Mouse (Mus musculus) activated CD4-positive, CD25-positive, alpha-beta regulatory T cell, adult 4 months (primary cell): ENCODE measurements at regions not wholly inside any gene's neighbourhood (a gene's known extent, or its start where the extent isn't known, plus 50 kb on each side); places are given as distances from the start of the nearest gene placed in this dataset.

ENCODE experiments used
- ATAC-seq: one replicate; pipeline ENCODE4 v1.8.0; 2017

DNA sequence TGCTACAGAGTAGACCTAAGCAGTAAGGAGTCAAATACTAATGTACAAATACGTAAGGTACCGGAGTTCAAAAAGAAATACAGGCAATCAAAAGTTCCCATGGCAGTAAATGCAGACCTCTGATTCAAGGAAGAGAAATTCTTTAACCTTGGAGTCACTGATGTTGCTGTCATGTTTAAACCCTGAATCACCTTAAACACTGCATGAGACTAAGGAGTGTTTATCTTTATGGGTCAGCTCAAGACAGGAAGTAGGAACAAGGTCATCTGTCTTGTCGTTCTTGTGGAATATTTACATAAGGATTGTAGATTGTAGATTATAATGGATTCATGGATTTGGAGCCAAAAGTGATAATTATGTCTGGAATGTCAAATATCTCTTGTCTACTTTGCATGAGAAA, 1708.7 kb upstream of the Slc10a2 start:
- no peak for ATAC-seq

DNA sequence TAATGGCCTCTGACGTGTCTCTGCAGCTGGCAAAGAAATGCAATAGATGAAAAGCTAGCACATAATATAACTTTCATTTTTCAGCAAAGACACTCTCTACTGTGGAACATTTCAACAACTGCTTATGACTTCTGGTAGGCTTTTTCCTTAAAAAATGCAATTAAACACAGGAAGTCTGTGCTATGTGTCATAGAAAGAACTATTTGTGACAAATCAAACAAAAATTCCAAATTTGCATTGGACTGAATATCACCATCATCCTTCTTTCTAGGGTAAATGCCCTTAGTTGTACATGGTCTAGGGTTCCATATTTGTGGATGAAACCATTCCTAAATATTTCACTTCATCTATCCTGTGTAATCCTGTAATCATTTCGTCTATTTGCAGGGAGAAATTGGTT, 1702.0 kb upstream of the Slc10a2 start:
- no peak for ATAC-seq

DNA sequence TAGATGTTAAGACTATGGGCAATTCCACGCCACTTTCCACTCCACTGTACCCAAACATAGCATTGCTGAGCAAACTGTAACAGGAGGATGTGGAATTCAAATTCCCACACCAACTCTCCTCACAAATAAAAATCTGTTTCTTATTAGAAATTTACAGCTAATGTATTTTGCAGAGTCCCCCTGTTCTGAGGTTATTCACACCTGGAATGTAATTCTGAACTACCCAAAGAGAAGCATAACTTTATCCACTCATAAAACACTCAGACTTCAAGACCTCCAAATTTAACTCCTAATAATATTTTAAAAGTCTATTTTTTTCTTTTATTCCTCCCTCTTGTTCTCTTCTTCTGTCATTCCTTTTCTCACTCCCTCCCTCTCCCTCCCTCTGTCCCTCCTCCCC, 1698.0 kb upstream of the Slc10a2 start:
- ATAC-seq = no peak

DNA sequence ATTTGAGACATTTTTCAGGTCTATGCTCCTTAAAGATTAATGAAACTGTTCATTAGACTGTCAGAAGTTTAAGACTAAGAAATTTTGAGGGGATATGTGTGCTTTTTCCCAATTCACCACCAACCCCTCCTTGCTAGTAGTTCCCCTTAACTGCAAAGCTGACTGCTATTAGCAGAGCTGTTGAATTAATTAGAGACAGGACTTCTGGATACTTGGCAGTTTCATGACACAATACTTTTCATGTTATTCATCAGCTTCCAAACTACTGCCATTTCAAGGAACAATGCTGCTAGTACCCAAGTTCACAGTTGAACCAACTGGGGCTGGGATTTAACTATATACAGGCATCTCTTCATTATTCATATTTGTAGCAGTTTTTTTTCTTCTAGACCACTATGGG, 1695.9 kb upstream of the Slc10a2 start:
- ATAC-seq = no peak

DNA sequence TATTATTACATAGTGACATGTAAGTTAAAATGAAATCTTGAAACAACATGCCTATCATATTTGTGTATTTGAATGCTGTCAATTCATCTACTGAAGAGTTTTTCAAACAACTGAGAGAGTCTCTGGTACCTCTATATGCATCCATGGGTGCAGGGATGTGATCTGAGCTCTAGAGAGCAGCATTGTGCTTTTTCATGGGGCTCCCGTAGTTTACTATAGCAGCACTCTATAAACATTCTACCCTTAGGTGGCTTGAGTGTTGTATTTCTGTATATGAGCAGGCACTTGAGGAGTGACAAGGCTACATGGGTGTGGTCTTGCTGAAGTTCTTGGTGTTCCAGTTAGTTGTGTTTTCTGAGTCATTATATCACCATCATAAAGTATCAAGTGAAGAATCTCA, 1683.9 kb upstream of the Slc10a2 start:
- no peak for ATAC-seq

DNA sequence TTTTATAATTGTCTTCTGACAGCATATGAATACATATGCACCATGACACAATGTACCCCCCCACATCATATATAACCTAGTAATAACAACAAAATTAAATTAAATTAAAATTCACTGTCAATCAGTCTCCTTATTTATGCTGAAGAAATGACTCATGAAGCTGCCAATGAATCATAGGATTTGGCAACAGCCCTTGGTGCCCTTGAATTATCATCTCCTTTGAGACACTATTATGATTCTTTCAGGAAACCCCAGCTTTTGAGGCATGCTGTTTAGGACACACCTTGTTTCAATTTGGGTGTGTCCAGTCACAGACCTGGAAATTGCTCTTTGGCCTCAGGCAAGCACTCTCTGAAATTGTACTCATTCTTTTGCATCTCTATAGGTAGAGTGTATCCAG, 1675.8 kb upstream of the Slc10a2 start:
- no peak for ATAC-seq

DNA sequence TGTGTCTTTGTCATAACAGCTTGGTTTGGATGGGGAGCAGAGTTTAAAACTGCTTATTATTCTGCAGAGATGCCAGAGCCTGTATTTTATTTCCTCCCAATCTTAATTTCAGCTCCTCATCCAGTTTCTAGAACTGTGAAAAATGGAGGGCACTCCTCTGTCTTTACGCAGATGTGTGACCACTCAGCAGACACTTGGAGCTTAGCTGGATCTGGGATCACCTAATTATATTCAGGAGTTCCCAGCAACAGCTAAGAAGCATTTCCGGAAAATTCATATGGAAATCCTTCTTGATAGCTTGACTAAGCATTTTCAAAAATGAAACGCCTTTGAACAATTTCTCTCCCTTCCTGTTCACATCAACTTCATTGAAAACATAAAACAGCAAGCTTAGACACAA, 1670.0 kb upstream of the Slc10a2 start:
- no peak for ATAC-seq

DNA sequence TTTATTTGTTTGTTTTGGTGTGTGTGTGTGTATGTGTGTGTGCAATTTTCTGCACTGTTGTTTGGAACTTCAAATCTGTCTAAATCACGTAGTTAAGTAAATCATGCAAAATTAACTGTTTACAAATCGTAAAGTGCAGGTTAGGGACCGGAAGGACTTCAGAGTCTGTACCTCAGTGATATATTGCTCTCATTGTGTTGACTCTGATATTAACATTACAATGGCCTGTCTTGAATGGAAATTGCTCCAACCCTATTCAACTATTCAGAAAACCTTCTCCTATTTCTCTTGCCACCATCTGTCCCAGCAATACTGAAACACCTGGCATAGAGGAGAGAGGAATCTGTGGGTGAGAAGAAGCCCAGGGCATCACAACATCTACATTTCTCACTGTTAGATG, 1624.4 kb upstream of the Slc10a2 start:
- ATAC-seq = no peak

DNA sequence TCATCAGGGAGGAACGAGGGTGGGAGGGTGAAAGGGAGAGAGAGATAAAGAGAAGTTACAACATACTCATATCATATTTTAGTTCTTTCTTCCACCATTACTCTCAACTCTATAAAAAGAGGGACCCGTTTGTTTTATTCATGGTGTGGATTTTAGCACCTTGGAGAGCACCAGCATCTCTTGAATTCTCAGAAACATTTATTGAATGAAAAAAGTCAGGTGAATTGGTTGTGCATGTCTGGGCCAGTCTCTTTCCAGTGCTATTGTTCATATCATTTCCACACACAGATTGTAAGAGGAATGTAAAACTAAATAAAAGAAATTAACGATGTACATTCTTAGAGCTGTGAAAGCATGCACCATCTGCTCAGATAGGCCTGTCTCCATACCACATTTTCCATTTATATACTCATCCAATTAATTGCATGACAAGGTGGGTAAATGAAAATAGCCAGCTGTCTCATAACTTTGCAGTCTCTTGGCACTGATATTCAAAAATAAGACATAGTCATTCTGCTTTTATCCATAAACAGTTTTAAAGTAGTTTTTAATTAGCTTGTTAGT, 1603.8 kb upstream of the Slc10a2 start:
- no peak for ATAC-seq

DNA sequence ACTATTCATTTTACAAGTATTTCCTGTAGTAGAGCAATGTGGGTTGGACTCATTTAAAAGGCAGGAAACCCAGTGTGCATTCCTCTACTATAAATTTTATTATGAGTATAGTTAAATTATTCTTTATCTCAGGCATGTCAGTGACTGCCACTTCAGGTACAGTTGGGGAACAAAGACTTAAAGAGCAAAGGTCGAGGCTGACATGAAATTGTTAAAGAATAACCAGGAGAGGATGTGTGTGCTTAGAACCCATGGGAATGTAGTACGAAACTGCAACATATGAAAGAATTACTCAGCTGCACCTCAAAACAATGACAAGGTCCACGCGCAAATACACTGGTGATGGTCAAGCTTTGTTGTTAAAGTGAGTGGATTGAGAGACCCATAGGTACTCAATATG, 1583.4 kb upstream of the Slc10a2 start:
- ATAC-seq = no peak

DNA sequence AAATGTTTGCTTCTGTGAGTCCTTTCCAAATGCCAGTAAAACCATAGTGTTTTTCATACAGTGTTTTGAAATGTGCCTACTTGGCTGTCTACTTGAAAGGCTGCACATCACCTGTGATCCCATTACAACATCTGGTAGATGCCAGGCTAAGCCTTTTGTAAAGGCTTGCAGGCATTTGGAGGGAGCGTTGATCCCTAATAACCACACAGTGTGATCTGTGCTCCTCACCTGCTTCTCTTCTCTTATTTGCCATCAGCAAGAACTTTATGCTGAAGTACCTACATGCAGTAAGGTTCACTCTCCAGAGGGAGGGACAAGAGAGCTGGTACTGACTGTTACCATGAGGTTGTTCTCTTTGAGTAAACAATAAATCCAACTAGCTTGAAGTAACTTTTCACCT, 1553.7 kb upstream of the Slc10a2 start:
- ATAC-seq = no peak

DNA sequence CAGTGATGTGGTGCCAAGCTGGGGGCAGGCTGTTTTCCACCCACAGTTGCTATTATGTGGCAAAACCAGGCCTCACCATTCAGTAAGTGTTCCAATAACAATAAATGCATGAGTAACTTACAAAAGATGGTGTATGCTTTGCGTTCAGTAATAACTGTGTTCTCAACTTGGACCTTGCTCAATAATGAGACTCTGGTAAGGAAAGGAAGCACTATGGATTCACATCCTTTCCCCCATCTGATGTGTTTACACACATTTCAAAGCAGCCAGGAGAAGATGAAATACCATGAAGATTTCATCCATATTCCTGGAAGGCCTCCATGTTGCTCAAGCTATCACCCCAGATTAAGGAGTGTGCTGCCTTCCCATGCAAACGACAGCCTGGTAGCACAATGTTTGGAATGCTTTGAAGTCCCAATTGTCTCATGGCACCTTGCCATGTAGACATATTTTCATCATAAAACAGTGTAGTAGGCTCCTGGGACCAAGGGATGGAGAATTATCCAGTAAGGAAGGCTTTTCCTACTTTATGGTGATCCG, 1552.4 kb upstream of the Slc10a2 start:
- no peak for ATAC-seq

DNA sequence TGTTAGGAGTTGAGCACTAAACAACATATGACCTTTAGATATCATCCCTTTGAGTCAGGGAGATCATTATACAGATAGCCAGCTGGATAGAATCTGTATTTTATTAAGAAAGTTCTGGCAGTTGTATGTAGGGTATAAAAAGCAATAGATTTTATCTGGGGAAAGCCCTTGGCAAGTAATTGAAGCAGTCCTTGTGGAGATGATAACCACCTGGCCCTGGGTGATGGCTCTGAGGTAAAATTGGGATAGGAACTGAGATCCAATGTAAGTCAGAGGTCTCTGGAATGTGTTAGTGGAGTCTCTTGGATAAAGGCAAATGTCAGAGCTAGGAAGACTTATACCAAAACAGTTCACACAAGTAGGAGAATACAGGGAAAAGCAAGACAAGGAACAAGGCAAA, 1547.0 kb upstream of the Slc10a2 start:
- ATAC-seq = no peak

DNA sequence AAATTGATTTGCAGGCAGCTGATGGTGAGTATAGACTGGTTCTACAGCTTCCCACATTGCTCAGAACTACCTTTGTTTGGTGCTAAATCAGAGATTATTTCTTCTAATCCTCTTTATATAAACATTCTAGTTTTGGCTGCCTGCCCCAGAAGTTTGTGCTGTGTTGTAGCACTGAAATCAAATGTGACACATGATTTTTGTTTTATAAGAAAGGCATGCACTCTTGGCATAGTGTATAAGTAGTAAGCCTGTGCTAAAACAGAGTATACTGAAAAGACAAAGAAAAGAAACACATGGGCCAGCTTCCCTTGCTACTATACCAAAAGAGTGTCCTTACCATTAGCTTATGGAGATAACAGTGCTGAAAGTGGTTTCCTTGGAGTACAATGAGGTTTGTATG, 1542.9 kb upstream of the Slc10a2 start:
- no peak for ATAC-seq

DNA sequence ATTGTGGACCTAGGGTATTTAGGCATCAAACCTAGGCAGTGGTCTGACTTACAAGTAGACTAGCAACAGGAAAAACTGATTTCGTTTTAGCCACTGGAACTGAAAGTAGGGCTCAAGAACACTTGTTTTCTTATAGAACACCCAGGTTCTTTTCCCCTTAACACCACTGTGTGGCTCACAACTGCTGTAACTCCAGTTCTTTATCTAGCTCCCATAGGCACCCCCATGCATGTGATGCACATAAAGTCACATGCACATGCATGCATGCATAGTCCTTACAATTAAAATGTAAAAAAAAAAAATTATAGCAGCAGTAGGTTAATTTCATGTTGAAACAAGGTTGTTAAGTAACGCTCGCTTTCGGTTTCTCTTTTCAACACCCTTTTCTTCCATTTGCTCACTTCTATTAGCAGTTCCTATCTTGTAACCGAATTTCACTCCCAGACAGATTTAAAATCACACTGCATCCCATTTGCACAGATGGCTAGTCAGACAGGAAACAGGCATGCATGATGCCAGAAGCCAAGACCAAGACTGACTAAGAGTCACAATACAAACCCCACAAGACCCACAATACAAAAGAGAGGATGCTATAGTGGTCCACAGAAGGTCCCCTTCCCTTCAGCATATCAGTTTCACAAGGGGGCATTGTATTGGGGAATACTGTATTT, 1540.3 kb upstream of the Slc10a2 start:
- ATAC-seq = no peak

DNA sequence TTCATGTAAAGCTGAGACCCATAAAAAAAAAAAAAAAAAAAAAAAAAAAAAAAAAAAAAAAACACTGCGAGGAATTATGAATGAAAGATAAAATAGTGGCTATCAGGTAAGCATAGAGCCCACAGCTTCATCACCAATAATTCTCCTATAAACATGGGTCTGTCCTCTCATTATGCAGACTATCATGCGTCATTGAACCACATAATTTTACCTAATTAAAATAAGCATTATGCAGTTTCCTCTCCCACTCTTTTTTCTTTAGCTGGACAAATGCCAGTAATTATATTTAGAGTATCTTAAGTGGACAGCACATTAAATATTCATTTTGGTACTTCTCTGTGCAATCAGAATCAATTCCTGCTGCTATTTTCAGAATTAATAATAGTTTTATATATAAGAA, 1539.2 kb upstream of the Slc10a2 start:
- ATAC-seq = no peak

DNA sequence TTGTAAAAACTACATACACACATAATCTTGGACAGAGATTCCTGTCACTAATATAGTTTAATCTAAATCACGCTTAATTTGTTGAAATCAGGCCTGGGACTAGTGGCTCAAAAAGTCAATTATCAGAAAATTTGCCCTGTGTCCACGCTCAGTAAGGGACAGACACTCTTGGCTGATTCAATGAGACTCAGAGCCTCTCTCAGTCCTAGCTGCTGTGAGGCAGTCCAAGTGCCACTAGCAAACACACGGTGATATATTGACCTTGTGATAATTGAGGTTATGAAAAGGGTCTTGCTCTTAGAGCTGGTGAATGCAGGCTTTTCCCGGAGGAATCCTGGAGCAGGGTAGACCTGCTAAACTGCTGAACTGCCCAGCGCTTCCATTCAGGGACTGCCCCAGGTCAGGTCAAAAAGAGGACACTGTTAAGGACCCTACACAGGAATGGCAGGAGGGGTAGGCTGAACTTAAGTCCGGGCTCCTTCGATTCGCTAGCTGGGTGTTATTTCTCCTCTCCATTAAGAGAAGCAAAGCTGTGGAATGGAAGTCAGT, 1521.9 kb upstream of the Slc10a2 start:
- ATAC-seq = no peak

DNA sequence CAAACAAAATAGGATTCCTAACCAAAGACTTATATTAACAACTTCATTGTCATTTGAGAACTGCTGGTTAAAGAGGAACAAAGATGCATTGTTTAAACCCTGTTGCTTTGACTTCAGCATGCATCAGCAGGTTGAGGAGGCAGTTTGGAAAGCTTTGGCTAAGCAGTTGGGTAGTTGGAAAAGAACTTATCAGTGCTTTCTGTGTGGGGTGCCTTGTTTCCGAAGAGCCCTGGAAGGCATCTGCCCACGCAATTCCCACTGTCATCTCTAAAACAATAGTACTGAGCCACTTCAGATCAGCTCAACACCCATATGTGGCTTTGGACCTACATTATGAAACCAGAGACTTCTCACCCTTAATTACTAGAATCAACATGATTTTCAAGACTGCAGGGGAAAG, 1503.7 kb upstream of the Slc10a2 start:
- ATAC-seq = no peak

DNA sequence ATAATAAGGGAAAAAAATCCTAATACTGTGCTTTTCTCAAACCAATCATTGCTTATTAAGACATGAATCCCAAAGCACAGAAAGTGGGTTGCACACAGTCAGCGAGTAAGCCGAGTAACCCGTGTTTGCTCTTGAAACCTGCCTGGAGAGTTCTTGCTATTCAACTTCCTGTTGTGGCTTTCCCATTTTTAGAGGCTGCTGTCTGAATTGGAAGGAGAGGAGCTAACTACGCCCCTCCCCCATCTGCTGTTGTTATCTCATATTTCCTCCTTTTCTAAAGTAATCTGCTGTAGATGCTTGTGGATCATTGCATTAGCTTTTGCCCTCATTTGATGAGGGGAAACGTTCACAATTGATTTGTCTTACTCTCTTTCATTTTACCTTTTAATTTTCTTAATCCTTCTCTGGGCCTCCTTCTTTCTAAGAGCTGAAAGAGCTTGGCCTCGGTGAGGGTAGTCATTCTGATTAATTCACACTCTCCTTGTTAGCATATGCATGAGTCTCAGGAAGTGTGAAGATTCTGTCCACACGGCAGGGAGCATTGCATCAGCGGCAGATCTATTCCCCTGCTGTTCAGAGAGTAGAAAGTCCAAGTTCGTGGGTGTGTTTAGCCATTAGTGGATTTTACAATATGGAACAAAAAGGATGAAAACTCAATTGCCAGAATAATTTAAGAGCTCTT, 1501.8 kb upstream of the Slc10a2 start:
- ATAC-seq = no peak

DNA sequence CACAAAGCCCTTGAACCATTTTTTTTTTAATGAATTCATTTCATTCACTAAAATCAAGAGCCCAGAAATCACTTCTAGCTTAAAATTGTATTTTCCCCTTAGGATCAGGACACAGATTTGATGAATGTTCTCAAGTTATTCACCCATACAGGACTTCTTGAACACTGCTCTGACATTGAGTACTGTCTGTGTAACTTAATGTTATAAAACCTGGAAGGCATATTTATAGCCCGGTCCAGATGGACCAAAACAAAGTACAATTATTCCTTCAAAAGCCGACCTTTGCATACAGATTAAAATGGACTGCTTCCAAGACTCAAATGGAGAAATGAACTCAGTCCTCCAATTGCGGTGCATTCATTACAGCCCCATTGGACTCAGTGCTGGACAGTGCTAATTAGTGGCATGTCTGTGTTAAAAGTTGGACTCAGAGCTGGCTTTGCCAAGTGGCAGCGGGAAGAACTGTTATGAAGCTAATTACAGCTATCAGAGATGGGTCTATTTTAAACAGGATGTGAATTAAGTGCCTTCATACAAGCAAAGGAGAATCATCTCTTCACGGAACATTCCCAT, 1499.2 kb upstream of the Slc10a2 start:
- ATAC-seq = no peak

DNA sequence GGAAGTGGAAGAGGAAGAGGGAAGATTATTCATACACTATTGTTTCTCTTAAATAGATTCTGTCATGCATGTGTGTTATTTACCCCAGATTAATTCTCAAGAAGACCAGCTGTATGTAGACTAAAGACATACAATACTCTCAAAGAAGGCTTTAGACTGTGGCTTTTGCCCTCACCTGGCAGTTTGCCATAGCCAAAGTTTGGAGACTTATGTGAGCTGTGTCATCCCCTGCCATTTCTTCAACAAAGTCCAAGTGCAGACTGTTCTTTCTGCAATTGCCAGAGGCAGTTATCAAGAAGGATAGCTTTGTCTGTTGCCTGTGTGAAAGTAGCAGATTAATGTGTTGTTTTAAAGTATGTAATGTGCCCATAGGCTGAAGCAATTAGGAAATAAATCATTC, 1485.0 kb upstream of the Slc10a2 start:
- no peak for ATAC-seq

DNA sequence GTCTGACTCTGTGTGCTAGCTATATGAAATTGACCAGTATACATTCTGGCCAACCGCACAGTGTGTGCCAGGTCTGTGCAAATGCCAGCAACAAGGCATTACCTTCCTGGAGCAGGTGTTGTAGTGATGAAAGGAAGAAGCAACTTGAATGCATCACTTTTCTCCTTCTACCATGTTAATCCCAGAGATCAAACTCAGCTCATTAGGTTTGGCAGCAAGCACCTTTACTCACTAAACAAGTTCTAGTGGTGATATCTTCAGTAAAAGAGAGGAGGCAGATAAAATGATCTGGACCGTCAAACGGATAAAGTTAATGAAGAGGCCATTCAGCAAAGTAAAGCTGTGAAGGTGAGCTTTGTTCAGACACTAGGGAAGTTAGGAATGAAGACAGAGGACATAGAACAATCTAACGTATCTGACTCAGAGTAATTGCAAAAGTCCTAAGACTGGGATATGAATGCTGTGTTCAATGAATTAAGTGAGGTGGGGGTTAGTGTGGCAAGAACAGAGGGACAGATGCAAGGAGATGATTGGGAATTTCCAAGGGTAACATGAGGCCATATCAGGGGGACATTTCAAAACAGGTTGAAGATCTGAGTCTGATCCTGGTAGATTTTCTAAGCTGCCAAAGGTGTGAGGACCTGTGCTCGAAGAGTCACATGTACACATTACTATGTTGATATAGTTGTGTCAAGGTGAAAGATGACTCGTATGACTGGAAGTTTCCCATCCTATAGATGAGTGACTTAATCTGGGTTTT, 1478.4 kb upstream of the Slc10a2 start:
- no peak for ATAC-seq

DNA sequence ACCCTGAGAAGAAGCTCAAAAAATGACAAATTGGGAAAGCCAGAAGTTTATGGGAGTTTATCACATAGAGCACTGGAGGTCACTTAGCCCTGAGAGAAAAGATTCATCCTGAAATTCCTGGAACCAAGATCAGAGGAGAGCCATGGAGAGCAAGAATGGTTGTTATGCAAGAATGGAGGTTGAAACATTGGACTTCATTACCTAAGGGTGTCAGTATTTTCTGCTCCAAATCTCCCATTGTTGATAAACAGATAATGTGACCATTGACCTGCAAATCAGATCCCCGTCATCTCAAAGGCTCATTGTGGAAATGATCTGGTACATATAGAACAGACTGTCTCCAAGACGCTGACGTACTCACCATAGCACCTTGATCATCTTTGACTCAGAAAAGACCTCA, 1477.6 kb upstream of the Slc10a2 start:
- ATAC-seq = no peak
